Mouse (Mus musculus) layer of hippocampus, adult 9-10 months (tissue): ENCODE data around the gene Ephx1.
"Not testable (repeated sequence)": the region's sequence is repeated elsewhere in the genome, so short reads cannot be mapped to it uniquely, and the experiment has no call there.

ENCODE experiments used
- DNase-seq: peaks from one replicate; pipeline ENCODE4 v3.0.0; 2022; ENCODE audit warnings: low spot score

Gene Ephx1

DNA sequence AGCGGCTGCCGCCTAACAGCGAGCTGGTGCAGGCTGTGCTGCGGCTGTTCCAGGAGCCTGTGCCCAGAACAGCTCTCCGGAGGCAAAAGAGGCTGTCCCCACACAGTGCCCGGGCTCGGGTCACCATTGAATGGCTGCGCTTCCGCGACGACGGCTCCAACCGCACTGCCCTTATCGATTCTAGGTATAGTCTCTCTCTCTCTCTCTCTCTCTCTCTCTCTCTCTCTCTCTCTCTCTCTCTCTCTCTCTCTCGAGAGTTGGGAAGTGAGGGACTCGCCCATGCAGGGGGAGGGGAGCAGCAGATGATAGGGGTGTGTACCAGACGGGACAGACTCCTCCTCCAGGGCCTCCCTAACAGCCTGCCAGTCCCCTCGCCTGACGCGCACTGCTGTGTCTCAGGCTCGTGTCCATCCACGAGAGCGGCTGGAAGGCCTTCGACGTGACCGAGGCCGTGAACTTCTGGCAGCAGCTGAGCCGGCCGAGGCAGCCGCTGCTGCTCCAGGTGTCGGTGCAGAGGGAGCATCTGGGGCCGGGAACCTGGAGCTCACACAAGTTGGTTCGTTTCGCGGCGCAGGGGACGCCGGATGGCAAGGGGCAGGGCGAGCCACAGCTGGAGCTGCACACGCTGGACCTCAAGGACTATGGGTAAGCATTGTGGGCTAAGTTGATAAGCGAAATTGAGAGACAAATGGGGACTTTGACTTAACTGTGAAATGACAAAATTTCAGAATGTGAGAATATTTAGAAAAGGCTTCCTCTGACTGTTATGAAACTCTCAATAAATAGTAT lies 83.9 kb downstream of the Ephx1 start:
- DNase-seq, result not testable (repeated sequence)

DNA sequence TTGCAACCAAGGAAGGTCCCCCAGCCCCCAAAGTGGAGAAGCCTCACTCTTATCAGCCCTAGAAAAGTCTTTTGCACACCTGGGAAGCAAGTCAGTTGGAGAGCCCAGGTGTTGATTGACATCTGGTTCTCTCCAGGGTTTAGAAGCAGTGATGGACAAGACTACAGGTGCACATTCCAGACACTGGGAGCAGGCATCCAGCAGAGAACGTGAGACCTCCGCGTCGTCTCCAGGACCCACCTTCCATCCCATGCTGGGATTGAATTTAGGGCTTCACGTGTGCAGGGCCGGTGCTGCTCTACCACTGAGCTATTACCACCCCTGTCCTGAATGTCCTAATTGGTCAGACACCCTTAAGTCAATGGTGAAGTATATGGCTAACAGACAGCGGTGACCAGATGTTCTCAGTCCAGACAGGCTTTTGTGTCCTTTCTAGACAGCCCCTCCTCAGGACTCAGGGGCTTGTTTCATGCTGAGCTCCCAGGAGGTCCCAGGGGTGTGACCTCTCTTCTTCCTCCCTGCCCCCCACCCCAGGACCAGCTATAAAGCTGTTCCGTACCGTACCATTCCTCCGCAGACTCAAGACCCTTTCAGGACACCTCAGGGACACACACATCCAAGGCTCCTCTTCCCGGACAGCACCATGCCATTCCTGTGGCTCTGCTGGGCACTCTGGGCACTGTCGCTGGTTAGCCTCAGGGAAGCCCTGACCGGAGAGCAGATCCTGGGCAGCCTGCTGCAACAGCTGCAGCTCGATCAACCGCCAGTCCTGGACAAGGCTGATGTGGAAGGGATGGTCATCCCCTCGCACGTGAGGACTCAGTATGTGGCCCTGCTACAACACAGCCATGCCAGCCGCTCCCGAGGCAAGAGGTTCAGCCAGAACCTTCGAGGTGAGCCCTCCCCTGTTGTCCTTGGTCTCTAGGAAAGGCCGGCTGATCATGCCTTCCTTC lies 86.0 kb downstream of the Ephx1 start, which contains the start of gene Lefty1:
TSS of gene Lefty1 (plus strand) at position 556 of the 953 bp plus-strand sequence.
- DNase-seq, result no peak

DNA sequence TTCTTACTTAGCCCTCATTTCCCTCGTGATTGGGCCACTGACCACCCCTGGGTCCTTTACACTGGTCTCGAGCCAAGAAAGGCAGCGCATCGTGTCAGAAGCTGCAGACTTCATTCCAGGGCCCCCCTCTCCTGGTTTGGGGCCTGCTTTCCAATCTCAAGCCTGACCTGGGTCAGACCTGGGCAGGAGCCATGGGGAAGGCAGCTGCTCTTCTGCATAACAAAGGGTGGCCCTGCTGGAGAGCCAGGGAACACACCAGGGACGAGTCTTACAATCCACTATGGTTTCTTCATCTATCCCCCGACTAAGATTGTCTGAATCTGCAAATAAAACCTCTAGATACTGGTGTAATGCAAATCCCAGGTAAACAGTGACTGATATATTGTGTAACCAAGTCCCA lies 87.0 kb downstream of the Ephx1 start:
- DNase-seq, result no peak

DNA sequence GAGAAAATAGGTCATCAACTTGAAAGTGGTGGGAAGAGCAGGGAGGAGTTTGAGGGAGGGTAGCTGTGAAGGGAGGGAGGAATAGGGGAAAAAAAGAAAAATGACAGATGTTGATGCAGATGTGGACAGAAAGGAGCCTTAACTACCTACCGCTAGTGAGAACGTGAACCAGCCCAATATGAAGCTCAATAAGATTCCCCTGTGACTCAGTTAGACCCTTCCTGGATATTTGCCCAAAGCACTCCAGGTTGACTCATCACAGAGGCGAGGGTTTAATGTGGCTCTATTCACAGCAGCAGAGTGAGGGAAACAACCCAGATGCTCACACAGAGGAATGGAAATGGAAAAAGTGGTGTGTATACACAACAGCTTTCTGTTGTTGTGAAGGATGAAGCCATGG lies 89.6 kb downstream of the Ephx1 start:
- no peak for DNase-seq

DNA sequence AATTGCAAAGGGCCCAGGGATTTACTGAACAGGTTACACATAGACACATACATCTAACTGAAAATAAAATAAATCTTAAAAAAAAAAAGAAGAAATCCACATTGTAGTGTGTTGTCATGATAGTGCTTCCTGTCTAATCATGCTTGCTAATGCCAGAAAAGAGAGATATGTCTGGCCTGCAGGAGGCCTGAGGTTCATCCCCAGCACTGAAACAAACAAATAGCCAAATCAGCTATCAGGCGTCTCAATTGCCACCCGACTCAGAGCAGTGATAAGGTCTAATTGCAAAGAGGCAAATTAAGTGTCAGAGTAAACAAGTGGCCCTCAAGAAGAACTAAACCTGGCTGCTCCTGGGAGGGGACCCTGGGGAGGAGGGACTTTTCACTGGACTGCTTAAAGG lies 91.1 kb downstream of the Ephx1 start:
- DNase-seq, result no peak

DNA sequence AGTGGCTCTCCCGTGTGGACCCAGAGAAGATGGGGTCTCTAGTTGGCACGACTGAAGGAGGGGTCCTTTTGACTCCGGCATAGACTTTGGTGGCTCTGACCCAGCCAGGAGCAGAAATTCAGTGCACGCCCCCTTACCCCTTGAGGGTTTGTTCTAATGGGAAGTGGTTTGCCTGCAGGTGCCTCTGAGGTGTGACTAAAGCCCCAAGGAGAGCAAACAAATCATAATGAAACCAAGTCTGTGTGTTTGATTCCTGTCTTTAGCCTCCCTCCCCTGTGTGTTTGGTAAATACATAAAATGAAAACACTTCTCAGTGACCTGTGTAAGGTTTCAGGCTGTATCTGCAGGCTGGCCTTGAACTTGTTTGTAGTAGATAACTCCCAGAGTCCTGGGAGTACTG lies 94.4 kb downstream of the Ephx1 start:
- no peak for DNase-seq
